Mouse (Mus musculus) heart, embryonic 15.5 days (tissue): ENCODE measurements around the gene Nphp4. TPM values are rescaled to one million over a fixed set of nuclear protein-coding genes. Genes with fewer than 3 reads are reported as not detected.
"Not testable (repeated sequence)": the region's sequence is repeated elsewhere in the genome, so short reads cannot be mapped to it uniquely, and the experiment has no call there.

ENCODE experiments used
- ATAC-seq: fragments of 200-750 bp; cut with Nextera tagmentation; replicated peaks from 2 replicates; pipeline ENCODE4 v1.8.0; 2017; ENCODE audit warnings: low read depth, moderate TSS enrichment; ENCODE audit not compliant: insufficient number of reproducible peaks, insufficient read depth, low FRiP score
- H3K27ac ChIP-seq: fragments of 300-500 bp; sonication (generic); 2 replicates; pipeline ENCODE4 v1.5.1; 2015; ENCODE audit warnings: mild to moderate bottlenecking, inconsistent platforms
- H3K27me3 ChIP-seq: fragments of 300-500 bp; sonication (generic); 2 replicates; pipeline ENCODE4 v1.6.1; 2015; ENCODE audit warnings: inconsistent platforms
- H3K36me3 ChIP-seq: fragments of 300-500 bp; sonication (generic); 2 replicates; pipeline ENCODE4 v1.6.1; 2015; ENCODE audit warnings: mild to moderate bottlenecking, inconsistent platforms
- H3K4me1 ChIP-seq: fragments of 300-500 bp; sonication (generic); replicated peaks from 2 replicates; pipeline ENCODE4 v1.6.1; 2015; ENCODE audit warnings: inconsistent platforms
- H3K4me2 ChIP-seq: fragments of 300-500 bp; sonication (generic); 2 replicates; pipeline ENCODE4 v1.6.1; 2015; ENCODE audit warnings: inconsistent platforms, mild to moderate bottlenecking, moderate library complexity
- H3K4me3 ChIP-seq: fragments of 300-500 bp; sonication (generic); 2 replicates; pipeline ENCODE4 v1.5.1; 2015; ENCODE audit warnings: mild to moderate bottlenecking, inconsistent platforms
- H3K9ac ChIP-seq: fragments of 300-500 bp; sonication (generic); 2 replicates; pipeline ENCODE4 v1.6.1; 2015; ENCODE audit warnings: mild to moderate bottlenecking, inconsistent platforms
- H3K9me3 ChIP-seq: fragments of 300-500 bp; sonication (generic); replicated peaks from 2 replicates; pipeline ENCODE4 v1.6.1; 2016; ENCODE audit warnings: inconsistent platforms
- WGBS: fragments of 180-500 bp; shearing (Covaris S2); methylation state at CpG from one replicate; pipeline ENCODE4 v1.1.7; 2015; ENCODE audit warnings: mixed read lengths; 5-methylcytosine and 5-hydroxymethylcytosine counted together
- polyA plus RNA-seq: library from polyadenylated mRNA; unstranded; fragments of >200 nt; fragmentation: Nextera tagmentation; extraction: Ambion mirVana; gene quantifications from 2 replicates; pipeline ENCODE4 v1.2.1, GENCODE M21; 2015

Gene Nphp4
- polyA plus RNA-seq, 1 experiment from 2014 or later: 1.3 TPM

- H3K27ac ChIP-seq: no peak overlapping the region
- no peaks in the 10 kb centered on the region for H3K36me3 ChIP-seq
- WGBS: 85% methylated on average over 12 of the region's 12 CpGs
- no peak overlapping the region for H3K4me3 ChIP-seq
- no peaks in the 10 kb centered on the region for H3K9me3 ChIP-seq
- H3K4me1 ChIP-seq: no peaks in the 10 kb centered on the region
- ATAC-seq: no peak
- H3K4me2 ChIP-seq: no peak overlapping the region
- H3K27me3 ChIP-seq: no peaks in the 10 kb centered on the region
- no peak overlapping the region for H3K9ac ChIP-seq
Measured at GRCm38 (mm10) chr4:152539756-152540155, 63.2 kb downstream of the Nphp4 start.

DNA sequence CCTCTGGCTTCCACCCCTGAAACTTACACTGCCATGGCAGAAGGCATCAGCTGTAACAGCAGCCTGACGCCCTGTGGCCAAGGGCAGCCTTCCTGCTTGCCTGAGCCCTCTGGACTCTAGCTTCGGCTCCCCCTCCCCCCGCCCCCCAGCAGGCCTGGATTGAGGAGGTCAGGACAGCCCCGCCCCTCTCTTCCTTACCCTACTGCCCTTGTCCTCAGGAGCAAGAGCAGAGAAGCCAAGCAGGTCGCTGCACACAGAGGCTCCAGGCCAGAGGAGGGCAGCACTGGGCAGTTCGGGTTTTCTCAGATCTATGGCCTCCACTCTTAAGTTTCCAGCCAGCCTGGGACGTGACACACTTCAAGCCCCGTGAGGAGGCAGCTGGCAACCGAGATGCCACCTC lies 64.7 kb downstream of the Nphp4 start:
- Histone ChIP-seq H3K9ac (no peak overlapping the region), H3K27ac (no peak overlapping the region), H3K9me3 (no peaks in the 10 kb centered on the region), H3K4me1 (no peaks in the 10 kb centered on the region), H3K36me3 (no peaks in the 10 kb centered on the region), H3K27me3 (no peaks in the 10 kb centered on the region), H3K4me3 (no peak overlapping the region), H3K4me2 (no peak overlapping the region)
- 0 out of 2 replicates have a peak, but pooled peaks have one; percentile 9 for ATAC-seq
- 20% methylated on average over 9 of the region's 9 CpGs for WGBS

GRCm38 (mm10) chr4:152542447-152542846 lies 65.9 kb downstream of the Nphp4 start:
- no peak overlapping the region for H3K4me3 ChIP-seq
- no peak overlapping the region for H3K4me2 ChIP-seq
- no peak overlapping the region for H3K27ac ChIP-seq
- ATAC-seq: no peak
- H3K36me3 ChIP-seq: no peaks in the 10 kb centered on the region
- peaks cover 1% of the 10 kb centered on the region; the same call in 1 of the 2 replicates for H3K27me3 ChIP-seq
- no peaks in the 10 kb centered on the region for H3K4me1 ChIP-seq
- WGBS: 96% methylated on average over 11 of the region's 11 CpGs
- H3K9ac ChIP-seq: no peak overlapping the region
- no peaks in the 10 kb centered on the region for H3K9me3 ChIP-seq

GRCm38 (mm10) chr4:152546481-152546880 lies 70.0 kb downstream of the Nphp4 start:
- Histone ChIP-seq H3K36me3 (no peaks in the 10 kb centered on the region), H3K9ac (no peak overlapping the region), H3K9me3 (no peaks in the 10 kb centered on the region), H3K27ac (no peak overlapping the region), H3K27me3 (peaks cover 7% of the 10 kb centered on the region; the same call in 1 of the 2 replicates), H3K4me2 (no peak overlapping the region), H3K4me3 (no peak overlapping the region), H3K4me1 (no peaks in the 10 kb centered on the region)
- ATAC-seq: no peak
- WGBS: 57% methylated on average over 8 of the region's 8 CpGs

GRCm38 (mm10) chr4:152547886-152548663 lies 71.6 kb downstream of the Nphp4 start:
- Histone ChIP-seq H3K27ac (no peak overlapping the region), H3K4me1 (no peaks in the 10 kb centered on the region), H3K9me3 (no peaks in the 10 kb centered on the region), H3K27me3 (peaks cover 7% of the 10 kb centered on the region; the same call in 1 of the 2 replicates), H3K4me3 (no peak overlapping the region), H3K36me3 (no peaks in the 10 kb centered on the region), H3K4me2 (peak overlapping the region; percentile 27), H3K9ac (no peak overlapping the region)
- no peak for ATAC-seq
- WGBS: 41% methylated on average over 37 of the region's 37 CpGs

GRCm38 (mm10) chr4:152549507-152550202 lies 73.1 kb downstream of the Nphp4 start:
- no peak for ATAC-seq
- WGBS: 86% methylated on average over 18 of the region's 18 CpGs
- H3K4me2 ChIP-seq: no peak overlapping the region

DNA sequence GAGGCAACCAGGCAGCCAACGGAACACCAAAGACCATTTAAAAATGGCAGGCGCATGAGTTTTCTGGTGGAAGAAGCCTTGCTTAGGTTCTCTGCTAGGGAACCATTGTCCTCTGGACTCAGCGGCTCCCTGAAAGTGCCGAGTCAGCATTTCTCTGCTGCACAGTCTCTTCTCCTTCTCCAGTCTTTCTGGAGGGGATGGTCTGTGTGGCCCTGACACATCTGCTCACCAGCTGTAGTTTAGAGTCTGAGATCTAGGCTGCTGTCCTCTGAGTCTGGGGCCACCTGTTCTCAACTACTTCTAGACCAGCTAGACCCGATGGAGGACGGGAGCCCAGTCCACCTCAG lies 73.7 kb downstream of the Nphp4 start:
- Histone ChIP-seq H3K27ac (no peak overlapping the region), H3K4me1 (peaks cover 4% of the 10 kb centered on the region; the same call in 1 of the 2 replicates), H3K27me3 (peaks cover 11% of the 10 kb centered on the region; the same call in 1 of the 2 replicates), H3K4me2 (no peak overlapping the region), H3K9ac (no peak overlapping the region), H3K9me3 (no peaks in the 10 kb centered on the region), H3K4me3 (no peak overlapping the region), H3K36me3 (no peaks in the 10 kb centered on the region)
- ATAC-seq: no peak
- WGBS: 88% methylated on average over 6 of the region's 6 CpGs

More at GRCm38 (mm10) chr4:152549507-152550202, 73.1 kb downstream of the Nphp4 start:
- H3K27me3 ChIP-seq: peaks cover 7% of the 10 kb centered on the region; the same call in 1 of the 2 replicates
- no peaks in the 10 kb centered on the region for H3K9me3 ChIP-seq
- peaks cover 4% of the 10 kb centered on the region; the same call in 1 of the 2 replicates for H3K4me1 ChIP-seq
- H3K9ac ChIP-seq: no peak overlapping the region
- H3K36me3 ChIP-seq: no peaks in the 10 kb centered on the region
- H3K27ac ChIP-seq: no peak overlapping the region
- H3K4me3 ChIP-seq: no peak overlapping the region

GRCm38 (mm10) chr4:152553582-152554285 lies 77.2 kb downstream of the Nphp4 start:
- no peak overlapping the region for H3K4me2 ChIP-seq
- peaks cover 9% of the 10 kb centered on the region; the same call in 1 of the 2 replicates for H3K4me1 ChIP-seq
- no peaks in the 10 kb centered on the region for H3K9me3 ChIP-seq
- no peak overlapping the region for H3K27ac ChIP-seq
- H3K36me3 ChIP-seq: no peaks in the 10 kb centered on the region
- no peak for ATAC-seq
- WGBS: 88% methylated on average over 8 of the region's 8 CpGs
- no peak overlapping the region for H3K4me3 ChIP-seq
- H3K9ac ChIP-seq: no peak overlapping the region
- H3K27me3 ChIP-seq: peaks cover 4% of the 10 kb centered on the region; the same call in 1 of the 2 replicates

- no peaks in the 10 kb centered on the region for H3K36me3 ChIP-seq
- H3K27me3 ChIP-seq: peaks cover 11% of the 10 kb centered on the region
- no peak overlapping the region for H3K4me3 ChIP-seq
- no peak overlapping the region for H3K9ac ChIP-seq
- H3K4me1 ChIP-seq: peaks cover 9% of the 10 kb centered on the region; the same call in 1 of the 2 replicates
- no peak for ATAC-seq
- WGBS: 39% methylated on average over 18 of the region's 18 CpGs
- H3K27ac ChIP-seq: no peak overlapping the region
- no peaks in the 10 kb centered on the region for H3K9me3 ChIP-seq
- no peak overlapping the region for H3K4me2 ChIP-seq
Measured at GRCm38 (mm10) chr4:152554421-152554820, 77.9 kb downstream of the Nphp4 start.

DNA sequence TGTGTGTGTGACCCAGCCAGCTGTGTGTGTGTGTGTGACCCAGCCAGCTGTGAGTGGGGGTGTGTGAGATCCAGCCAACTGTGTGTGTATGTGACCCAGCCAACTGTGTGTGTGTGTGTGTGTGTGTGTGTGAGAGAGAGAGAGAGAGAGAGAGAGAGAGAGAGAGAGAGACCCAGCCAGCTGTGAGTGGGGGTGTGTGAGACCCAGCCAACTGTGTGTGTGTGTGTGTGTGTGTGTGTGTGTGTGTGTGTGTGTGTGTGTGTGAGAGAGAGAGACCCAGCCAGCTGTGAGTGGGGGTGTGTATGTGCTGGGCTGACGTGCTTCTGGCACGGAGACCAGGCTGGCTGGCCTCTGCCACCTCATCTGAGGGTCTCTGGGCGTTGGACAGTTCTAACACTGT lies 79.3 kb downstream of the Nphp4 start:
- H3K4me1 ChIP-seq, H3K36me3 ChIP-seq, H3K27ac ChIP-seq, ATAC-seq, H3K9me3 ChIP-seq, H3K4me3 ChIP-seq, H3K4me2 ChIP-seq, H3K9ac ChIP-seq: not testable (repeated sequence)
- WGBS: 65% methylated on average over 3 of the region's 3 CpGs
- peaks cover 12% of the 10 kb centered on the region for H3K27me3 ChIP-seq

- Histone ChIP-seq H3K27me3 (peaks cover 12% of the 10 kb centered on the region), H3K9me3 (no peaks in the 10 kb centered on the region), H3K9ac (no peak overlapping the region), H3K4me1 (peaks cover 9% of the 10 kb centered on the region; the same call in 1 of the 2 replicates), H3K27ac (no peak overlapping the region), H3K4me2 (no peak overlapping the region), H3K4me3 (no peak overlapping the region), H3K36me3 (no peaks in the 10 kb centered on the region)
- ATAC-seq: no peak
- WGBS: 38% methylated on average over 17 of the region's 17 CpGs
Measured at GRCm38 (mm10) chr4:152558246-152558645, 81.7 kb downstream of the Nphp4 start.
